Mouse (Mus musculus): ENCODE data around the gene Kctd6. TPM values are rescaled to one million over a fixed set of nuclear protein-coding genes. Genes with fewer than 3 reads are reported as not detected.

The Kctd6 gene
- 2.1 and 2.6 TPM in 2 replicates for polyA plus RNA-seq (2012; ENCODE audit: low replicate concordance)

DNA sequence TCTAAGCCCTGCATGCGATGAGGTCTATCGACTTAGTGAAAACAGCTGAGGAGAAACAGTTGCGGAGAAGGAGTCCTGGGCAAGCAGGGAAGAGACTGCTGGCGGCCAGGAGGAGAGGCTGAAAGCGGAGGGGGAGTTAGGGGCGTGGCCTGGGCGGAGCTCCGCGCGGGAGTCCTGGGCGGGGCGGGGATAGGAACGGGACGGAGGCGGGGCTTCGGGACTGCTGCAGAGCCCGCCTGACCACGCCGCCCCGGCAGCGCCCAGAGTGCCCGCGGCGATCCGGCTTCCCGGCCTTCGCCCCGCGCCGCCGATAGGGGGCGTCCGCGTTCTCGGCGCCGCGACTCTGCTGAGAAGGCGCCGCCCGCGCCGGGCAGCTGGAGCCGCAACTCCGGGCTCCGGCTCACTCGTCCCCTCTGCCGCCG, at the start of gene Kctd6:
Gene Kctd6, plus strand, starts transcription at position 338 of the 422 bp plus-strand sequence.

DNA sequence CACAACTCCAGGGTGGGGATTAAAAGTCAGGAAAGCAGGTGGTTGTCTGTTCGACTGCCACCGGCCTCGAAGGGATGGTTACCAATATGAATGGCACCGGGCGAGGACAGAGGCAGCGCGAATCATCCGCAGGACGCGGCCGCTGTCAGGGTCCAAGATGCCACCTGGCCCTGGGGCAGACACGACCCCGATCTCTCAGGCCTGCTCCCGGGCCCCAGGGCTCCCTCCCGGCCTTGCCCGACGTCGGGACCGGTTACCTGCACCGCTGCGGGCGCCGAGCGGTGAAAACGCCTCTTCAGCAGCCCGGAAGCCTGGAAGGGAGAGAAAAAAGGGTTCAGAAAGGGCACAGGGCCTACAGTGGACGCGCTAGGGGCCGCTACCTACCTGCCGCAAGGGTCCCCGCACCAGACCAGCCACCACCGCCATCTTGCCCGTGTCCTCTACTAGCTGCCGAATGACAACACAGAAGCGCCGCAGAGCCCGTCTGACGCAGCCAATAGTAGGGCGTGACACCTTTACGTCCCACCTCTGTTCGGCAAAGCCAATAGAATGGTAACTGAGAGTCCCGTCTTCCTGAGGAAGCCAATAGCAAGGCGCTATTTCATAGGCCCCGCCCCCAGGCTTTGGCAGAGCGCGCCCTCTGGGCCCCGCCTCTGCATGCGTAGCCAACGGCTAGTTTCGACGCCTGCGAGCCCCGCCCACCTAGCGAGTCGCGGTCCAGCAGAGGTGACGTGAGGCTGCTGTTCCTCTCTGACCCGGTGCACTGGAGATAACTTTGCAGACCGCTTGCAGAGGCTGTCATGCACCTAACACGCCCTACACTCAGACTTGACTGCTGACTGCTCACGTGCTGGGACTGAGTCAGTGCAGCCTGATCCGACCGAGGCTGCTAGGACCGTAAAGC, 41.2 kb upstream of the Kctd6 start, which contains the start of gene Pdhb:
Gene Pdhb, minus strand, starts transcription at position 519 of the 904 bp plus-strand sequence.

DNA sequence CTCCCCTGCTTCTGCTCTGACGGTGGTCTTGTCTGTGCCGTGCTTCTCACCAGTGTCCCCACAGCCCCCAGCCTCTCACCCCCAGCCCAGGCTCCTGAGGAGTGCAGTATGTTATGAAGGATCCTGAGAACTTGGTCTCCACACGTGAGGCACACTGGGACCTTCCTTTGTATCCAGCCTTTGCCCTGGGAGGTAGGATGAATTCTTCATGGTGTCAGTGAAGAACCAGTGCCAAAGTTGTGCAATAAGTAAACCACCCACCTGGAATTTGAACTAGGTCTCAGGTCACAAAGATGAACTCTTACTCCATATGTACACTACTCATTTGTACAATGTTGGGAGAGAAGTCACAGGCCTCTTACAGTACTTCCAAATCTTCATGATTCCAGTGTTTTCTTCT, 45.2 kb downstream of the Kctd6 start, which contains the start of gene Acox2:
Gene Acox2, minus strand, starts transcription at position 188 of the 400 bp plus-strand sequence.

Other genes with a start within 250 kb of the Kctd6 start
- 5.0 and 6.7 TPM in 2 replicates for gene Dnase1l3, start 219.6 kb upstream of the Kctd6 start, polyA plus RNA-seq (2012; ENCODE audit: low replicate concordance)
- 1.8 and 2.4 TPM in 2 replicates for gene Abhd6, start 211.2 kb upstream of the Kctd6 start, polyA plus RNA-seq (2012; ENCODE audit: low replicate concordance)
- 2.3 and 3.2 TPM in 2 replicates for gene Rpp14, start 133.8 kb upstream of the Kctd6 start, polyA plus RNA-seq (2012; ENCODE audit: low replicate concordance)
- 27.7 and 62.0 TPM in 2 replicates for gene Pxk, start 115.9 kb upstream of the Kctd6 start, polyA plus RNA-seq (2012; ENCODE audit: low replicate concordance)
- gene Pdhb, start 41.1 kb upstream of the Kctd6 start, polyA plus RNA-seq (2012; ENCODE audit: low replicate concordance), result 40.2 and 42.2 TPM in 2 replicates
- not detected in 2 replicates for gene Acox2, start 45.2 kb downstream of the Kctd6 start, polyA plus RNA-seq (2012; ENCODE audit: low replicate concordance)
- not detected in 2 replicates for gene Fam107a, start 103.9 kb downstream of the Kctd6 start, polyA plus RNA-seq (2012; ENCODE audit: low replicate concordance)
- not detected in 2 replicates for gene Oit1, start 164.6 kb downstream of the Kctd6 start, polyA plus RNA-seq (2012; ENCODE audit: low replicate concordance)

All from hematopoietic multipotent progenitor cell, adult 10-12 weeks (in vitro differentiated cells).